Mouse (Mus musculus) embryonic fibroblast, embryonic 13.5 days (primary cell): ENCODE data around the gene Il9r.

ENCODE experiments used
- CTCF ChIP-seq: IDR thresholded peaks from 2 replicates; pipeline ENCODE4 v1.5.1; 2011; ENCODE audit warnings: mild to moderate bottlenecking, control low read depth, low read length, moderate library complexity, borderline replicate concordance; ENCODE audit not compliant: insufficient read depth
- POLR2A ChIP-seq: IDR thresholded peaks from 2 replicates; pipeline ENCODE4 v1.6.1; 2011; ENCODE audit warnings: low read depth, mild to moderate bottlenecking, control low read depth, low read length, moderate library complexity

DNA sequence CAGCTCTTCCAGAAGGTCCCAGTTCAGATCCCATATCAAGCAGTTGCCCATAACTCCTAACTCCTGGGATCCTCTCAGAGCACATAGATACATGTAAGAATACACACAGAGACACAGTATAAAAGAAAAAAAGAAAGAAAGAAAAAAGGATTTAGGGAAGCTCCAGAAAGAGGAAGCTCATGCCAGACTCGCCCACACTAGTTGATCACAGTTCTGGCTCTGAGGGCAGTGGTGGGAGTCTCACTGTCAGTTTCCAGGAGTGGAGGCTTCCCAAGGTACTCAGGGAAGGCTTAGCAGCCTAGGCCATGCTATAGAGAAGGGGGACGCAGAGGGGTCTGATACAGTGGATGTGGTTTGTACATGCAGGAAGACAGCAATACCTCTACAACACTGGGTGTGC is 31.0 kb upstream of the Il9r start:
- TF ChIP-seq POLR2A (no peak), CTCF (no peak)
